Mouse (Mus musculus) heart, postnatal 0 days (tissue): ENCODE data around the gene Stoml3.

Experiments used
- CTCF ChIP-seq: IDR thresholded peaks from 2 replicates; pipeline ENCODE4 v1.5.1; 2016; ENCODE audit warnings: antibody characterized with exemption, control low read depth, low read depth
- EP300 ChIP-seq: IDR thresholded peaks from 2 replicates; pipeline ENCODE4 v1.6.1; 2016; ENCODE audit warnings: antibody characterized with exemption, low read depth

- no peak for TF ChIP-seq CTCF
- TF ChIP-seq EP300, result no peak
These were observed 69.1 kb downstream of the Stoml3 start for GRCm38 (mm10) chr3:53557388-53558214.
